Mouse (Mus musculus): ENCODE results near the gene Ybx1.
A peak's percentile ranks its signal among the peaks of the same experiment; 100 is the strongest.

Ybx1 gene

GRCm38 (mm10) chr4:119238661-119239060 is 55.7 kb downstream of the Ybx1 start:
- no peak for DNase-seq (ENCODE audit: low spot score in 2 of 2)

GRCm38 (mm10) chr4:119234348-119234747 is 60.1 kb downstream of the Ybx1 start:
- no peak for DNase-seq (ENCODE audit: low spot score in 2 of 2)

GRCm38 (mm10) chr4:119233256-119233901 is 61.0 kb downstream of the Ybx1 start:
- peak; percentile 45 to 55 for DNase-seq (ENCODE audit: low spot score in 2 of 2)

DNA sequence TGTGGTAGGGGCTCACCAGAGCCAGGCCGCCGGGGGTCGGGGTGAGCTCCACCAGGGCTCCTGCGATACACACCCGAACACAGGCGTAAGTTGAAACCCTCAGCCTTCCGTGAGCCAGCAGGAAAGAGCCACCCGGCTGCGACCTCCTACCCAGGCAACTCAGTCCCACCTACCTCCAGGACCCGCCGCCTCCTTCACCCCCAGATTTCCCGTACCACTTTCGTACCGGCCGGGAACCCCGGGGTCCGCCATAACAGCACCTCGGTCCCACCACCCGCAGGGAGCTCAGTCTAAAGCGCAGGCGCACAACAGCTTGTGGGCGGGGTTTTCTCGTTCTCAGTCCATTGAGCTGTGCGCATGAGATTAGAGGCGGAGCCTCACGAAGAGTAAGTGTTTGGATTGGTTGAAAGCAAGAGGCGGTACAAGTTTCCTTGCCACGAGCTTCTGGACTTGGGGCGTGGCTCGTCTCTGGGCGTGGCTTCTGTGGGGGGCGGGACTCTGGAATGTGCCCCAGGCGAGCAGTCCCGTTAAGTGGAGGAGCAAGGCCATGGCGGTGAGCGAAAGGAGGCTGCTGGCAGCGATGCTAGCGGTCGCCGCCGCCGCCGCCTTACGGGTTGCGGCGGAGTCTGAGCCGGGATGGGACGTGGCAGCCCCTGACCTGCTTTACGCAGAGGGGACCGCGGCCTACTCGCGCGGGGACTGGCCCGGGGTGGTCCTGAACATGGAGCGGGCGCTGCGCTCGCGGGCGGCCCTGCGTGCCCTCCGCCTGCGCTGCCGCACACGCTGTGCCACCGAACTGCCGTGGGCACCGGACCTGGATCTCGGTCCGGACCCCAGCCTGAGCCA is 61.8 kb downstream of the Ybx1 start, which contains the start of the genes AU022252 and P3h1:
Gene AU022252 (minus strand): TSS at position 303 of the 846 bp plus-strand sequence.
Gene P3h1 (plus strand): TSS at position 506 of the 846 bp plus-strand sequence.
- DNase-seq (ENCODE audit: low spot score in 2 of 2), result peak; percentile 100

Data from heart, adult 9 months (tissue).